Mouse (Mus musculus) megakaryocyte, embryonic 14.5 days (primary cell): Measurements from ENCODE around the gene Cdh22.

Experiments used
- FLI1 ChIP-seq: IDR thresholded peaks from 2 replicates; pipeline ENCODE4 v1.6.1; 2012; ENCODE audit warnings: low read length, inconsistent platforms, mixed read lengths
- GATA1 ChIP-seq: IDR thresholded peaks from 3 replicates; pipeline ENCODE4 v1.6.1; 2012; ENCODE audit warnings: mixed read lengths, low read length, inconsistent platforms, borderline replicate concordance

DNA sequence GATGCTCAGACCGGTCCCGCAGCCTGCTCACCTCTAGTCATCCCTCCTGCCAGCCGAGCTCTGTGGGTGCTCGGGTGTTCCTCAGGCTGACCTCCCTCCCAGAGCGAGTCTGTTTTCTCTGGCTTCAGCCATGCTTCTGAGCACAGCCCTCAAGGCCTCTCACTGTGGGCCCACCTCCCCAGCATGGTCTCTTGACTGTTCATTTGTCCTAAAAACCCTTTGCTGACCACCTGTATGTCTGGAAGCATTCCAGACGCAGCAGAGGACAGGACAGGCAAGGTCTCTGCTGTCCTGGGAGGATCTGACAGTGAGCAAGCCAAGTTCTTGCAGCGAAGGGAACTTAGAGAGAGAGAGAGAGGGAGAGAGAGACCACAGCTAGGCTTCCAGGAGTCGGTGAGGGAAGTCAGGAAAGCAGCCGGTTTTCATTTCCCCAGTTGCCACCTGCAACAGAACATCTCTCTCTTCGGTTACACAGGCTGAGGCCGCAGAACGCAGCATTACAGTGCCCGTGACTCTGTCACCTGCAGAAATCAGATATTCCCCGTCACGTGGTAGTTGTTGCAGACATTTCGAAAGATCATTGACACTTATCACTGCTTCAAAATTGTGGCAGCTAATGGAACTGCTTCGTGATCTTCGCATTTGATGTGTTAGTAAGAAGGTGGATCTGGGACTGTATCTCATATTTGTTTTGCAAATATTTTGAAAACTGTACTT is 27.8 kb upstream of the Cdh22 start:
- no peak for TF ChIP-seq FLI1
- no peak for TF ChIP-seq GATA1
